Mouse (Mus musculus): ENCODE results near the gene Mtmr12. TPM values are rescaled to one million over a fixed set of nuclear protein-coding genes. Genes with fewer than 3 reads are reported as not detected.
A peak's percentile ranks its signal among the peaks of the same experiment; 100 is the strongest.

Gene Mtmr12
- total RNA-seq, 2 experiments from 2014 or later = 3.1 to 4.7 TPM

DNA sequence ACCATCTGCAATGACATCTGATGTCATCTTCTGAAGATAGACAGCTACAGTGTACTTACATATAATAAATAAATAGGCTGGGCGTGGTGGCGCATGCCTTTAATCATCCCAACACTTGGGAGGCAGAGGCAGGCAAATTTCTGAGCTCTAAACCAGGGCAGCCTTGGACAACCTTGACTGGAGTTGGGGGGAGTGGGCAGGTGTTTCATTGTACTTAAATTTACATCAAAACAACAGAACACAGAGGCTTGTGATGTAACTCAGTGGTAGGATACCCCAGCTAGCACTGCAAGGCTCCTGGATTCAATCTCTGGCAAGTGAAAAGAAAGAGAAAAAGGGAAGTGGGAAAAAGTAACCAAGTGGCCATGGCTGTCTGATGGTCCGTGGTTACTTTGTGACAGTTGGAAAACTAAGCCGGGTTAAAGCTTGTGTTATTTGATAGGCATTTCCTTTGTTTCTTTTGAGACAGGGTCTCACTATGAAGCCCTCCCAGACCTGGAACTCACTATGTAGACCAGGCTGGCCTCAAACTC lies 70.3 kb downstream of the Mtmr12 start:
- DNase-seq = no peak

DNA sequence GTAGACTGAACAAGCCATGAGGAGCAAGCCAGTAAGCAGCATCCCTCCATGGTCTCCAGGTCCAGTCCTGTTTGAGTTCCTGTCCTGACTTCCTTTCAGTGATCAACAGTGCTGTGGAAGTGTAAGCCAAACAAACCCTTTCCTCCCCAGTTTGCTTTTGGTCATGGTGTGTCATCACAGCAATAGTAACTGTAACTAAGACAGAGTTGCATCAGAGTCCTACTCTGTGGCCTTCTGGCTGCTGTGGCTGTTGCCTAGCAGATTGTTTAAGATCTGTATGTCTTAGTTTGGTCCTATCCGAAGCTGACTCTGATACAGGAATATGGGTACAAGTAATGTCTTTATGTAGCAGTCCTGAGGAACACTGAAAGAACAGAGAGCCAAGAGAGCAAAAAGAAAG lies 75.0 kb downstream of the Mtmr12 start:
- no peak for DNase-seq

- peak; percentile 12 for DNase-seq
These were observed 80.1 kb downstream of the Mtmr12 start for GRCm38 (mm10) chr15:12284794-12285534.

- no peak for DNase-seq
These were observed 80.6 kb downstream of the Mtmr12 start for GRCm38 (mm10) chr15:12285535-12285809.

GRCm38 (mm10) chr15:12290330-12290729 lies 85.5 kb downstream of the Mtmr12 start:
- DNase-seq = no peak

- DNase-seq = no peak
These were observed 86.9 kb downstream of the Mtmr12 start for GRCm38 (mm10) chr15:12291757-12292156.

GRCm38 (mm10) chr15:12296228-12296627 lies 91.4 kb downstream of the Mtmr12 start:
- DNase-seq = no peak

GRCm38 (mm10) chr15:12298231-12298737 lies 93.5 kb downstream of the Mtmr12 start:
- no peak for DNase-seq

DNA sequence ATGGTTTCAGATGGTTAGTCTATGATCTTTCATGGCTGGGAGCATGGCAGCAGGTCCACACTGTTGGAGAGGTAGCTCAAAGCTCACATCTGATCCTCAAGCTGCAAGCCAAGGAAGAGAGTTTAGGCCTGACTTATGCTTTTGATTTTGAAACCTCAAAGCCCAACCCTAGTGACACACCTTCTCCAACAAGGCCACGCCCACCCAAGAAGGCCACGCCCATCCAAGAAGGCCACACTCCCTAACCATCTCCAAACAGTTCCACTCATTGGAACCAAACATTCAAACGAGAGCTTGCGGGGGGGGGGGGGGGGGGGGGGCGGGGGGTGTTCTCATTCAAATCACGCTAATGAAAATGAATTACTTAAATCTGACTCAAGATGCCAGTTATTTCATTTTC lies 96.9 kb downstream of the Mtmr12 start:
- DNase-seq = no peak

GRCm38 (mm10) chr15:12306188-12307071 lies 101.6 kb downstream of the Mtmr12 start:
- DNase-seq = peak; percentile 16

DNA sequence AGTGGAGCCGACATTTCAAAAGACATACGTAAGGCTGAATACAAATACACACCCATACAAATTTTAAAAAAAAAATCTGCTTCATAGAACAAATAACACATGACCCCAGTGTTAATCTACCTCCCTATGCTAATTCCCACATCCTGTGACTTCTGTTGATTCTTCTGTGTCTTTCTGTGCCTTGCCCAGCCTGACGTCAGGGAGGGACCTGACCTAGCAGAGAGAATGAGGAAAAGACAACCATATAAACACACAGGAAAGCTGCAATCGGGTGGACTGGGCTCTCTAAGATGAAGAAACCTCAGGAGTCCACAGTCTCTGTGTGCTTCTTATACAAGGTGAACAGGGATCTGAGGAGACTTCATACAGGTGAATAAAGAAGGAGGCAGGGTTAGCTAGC lies 102.3 kb downstream of the Mtmr12 start:
- DNase-seq = no peak

- DNase-seq = no peak
These were observed 103.7 kb downstream of the Mtmr12 start for GRCm38 (mm10) chr15:12308539-12308938.

GRCm38 (mm10) chr15:12310676-12311075 lies 105.8 kb downstream of the Mtmr12 start:
- DNase-seq = no peak

GRCm38 (mm10) chr15:12311465-12311864 lies 106.6 kb downstream of the Mtmr12 start:
- no peak for DNase-seq

GRCm38 (mm10) chr15:12313255-12313654 lies 108.4 kb downstream of the Mtmr12 start:
- DNase-seq = no peak

DNA sequence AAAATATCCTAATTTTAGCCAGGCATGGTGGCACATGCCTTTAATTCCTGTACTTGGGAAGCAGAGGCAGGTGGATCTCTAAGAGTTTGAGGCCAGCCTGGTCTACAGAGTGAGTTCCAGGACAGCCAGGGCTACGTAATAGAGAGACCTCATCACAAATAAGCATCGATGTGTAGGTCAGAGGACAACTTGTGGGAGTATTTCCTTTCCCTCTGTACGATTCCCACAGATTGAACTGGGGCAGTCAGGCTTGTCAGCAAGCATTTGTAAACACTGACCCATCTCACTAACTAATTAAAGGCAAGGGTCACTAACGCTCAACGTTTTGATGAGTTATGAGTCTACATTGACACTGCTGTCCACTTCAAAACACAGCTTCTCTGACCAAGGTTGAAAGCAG lies 109.8 kb downstream of the Mtmr12 start:
- no peak for DNase-seq

- no peak for DNase-seq
These were observed 111.2 kb downstream of the Mtmr12 start for GRCm38 (mm10) chr15:12315996-12316395.

- DNase-seq = no peak
These were observed 112.5 kb downstream of the Mtmr12 start for GRCm38 (mm10) chr15:12317290-12317689.

GRCm38 (mm10) chr15:12318451-12318850 lies 113.6 kb downstream of the Mtmr12 start:
- DNase-seq = no peak

DNA sequence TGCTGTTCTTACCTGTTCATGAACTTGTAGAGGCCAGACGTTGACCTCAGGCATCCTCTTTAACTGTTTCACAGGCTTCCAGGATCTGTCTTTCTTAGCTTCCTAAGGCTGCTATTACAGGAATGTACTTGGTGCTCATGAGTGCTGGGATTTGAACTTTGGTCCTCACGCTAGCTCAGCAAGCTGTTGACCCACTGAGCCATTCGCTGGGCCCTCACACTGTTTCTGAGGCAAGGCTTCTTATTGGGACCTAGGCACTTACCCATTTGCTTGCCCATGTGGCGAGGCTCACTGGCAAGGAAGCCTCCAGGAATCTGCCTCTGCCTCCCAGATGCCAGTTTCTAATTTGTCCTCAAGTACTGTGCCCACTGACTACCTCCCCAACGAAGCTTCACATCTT lies 115.1 kb downstream of the Mtmr12 start:
- no peak for DNase-seq

GRCm38 (mm10) chr15:12320441-12321090 lies 115.7 kb downstream of the Mtmr12 start:
- DNase-seq = no peak

- DNase-seq = peak; percentile 95
These were observed 116.4 kb downstream of the Mtmr12 start, which contains the start of gene Golph3 for GRCm38 (mm10) chr15:12321091-12321787. TSS of gene Golph3 (plus strand) at chr15:12321450.
